ENCODE assay signal across 8 mouse cellular contexts in the genomic region with DNA sequence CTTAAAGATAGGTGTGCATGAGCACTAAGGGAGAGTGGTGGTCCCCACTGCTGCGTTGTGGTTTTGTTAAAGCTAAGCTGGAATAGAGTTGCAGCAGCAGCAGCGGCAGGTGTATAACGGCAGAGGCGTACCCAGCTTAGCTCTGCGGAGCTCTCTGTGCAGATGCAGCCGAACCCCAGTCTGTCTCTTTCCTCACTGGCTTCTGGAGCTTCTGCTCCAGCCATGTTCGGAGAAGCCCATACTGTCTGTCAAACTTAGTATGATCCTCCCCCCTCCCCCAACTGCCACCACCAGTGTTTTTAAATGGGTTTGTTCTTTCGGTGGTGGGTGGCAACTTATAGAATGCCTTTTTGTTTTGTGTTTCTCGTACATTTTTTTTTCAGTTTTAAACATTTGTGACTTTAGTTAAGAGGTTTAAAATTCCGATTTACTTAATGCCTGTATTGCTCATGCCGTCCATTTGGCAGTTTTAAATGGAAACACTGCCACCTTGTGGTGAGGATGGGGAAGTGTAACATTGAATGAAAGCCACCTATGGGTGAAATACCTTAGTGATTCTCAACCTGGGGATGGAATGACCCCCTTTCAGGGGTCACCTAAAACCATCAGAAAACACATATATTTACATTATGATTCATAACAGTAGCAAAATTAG.
DNase-seq lines count a peak whose midpoint lies in the region; ATAC-seq and TF ChIP-seq lines count a peak whose summit lies in the region.

No protein-coding gene starts in this region.

- no peak for ATAC-seq in hindbrain, embryonic 11.5 days (ENCODE audit: low FRiP score)
- ATAC-seq in neutrophil, adult 5-6 weeks (ENCODE audit: extremely low read depth, insufficient number of reproducible peaks, low FRiP score, poor library complexity, severe bottlenecking), result peak; percentile 76

- H3K4me3 ChIP-seq in hindbrain, embryonic 11.5 days (ENCODE audit: low read depth, low read length), result no peak overlapping the region
- no peak overlapping the region for H3K4me3 ChIP-seq in lung, adult 2 months (replicated peaks; ENCODE audit: extremely low read depth, low read depth, low read length)

- no peak overlapping the region for H3K27ac ChIP-seq in hindbrain, embryonic 11.5 days (ENCODE audit: low read depth, low read length)

- H3K9ac ChIP-seq in hindbrain, embryonic 11.5 days (ENCODE audit: low read depth, low read length), result no peak overlapping the region

- H3K4me1 ChIP-seq in hindbrain, embryonic 11.5 days (replicated peaks; ENCODE audit: control insufficient read depth, insufficient read depth, low read length), result no peaks in the 10 kb centered on the region
- H3K4me1 ChIP-seq in lung, adult 2 months (ENCODE audit: control insufficient read depth, insufficient read depth, low read length), result peaks cover 5% of the 10 kb centered on the region; the same call in 1 of the 2 replicates

- intact Hi-C loops in heart, postnatal 25 days (cut with DNase I), result loop anchor here (1.0 to 5.0 kb wide), 3 partner anchors 38 to 141 kb away; no protein-coding TSS in a partner anchor

- peak; percentile 44 to 62 for DNase-seq in heart, adult 18-20 months
- no peak for DNase-seq in heart, postnatal 25 days (ENCODE audit: low spot score)
- peak; percentile 14 to 53 for DNase-seq in CD8-positive naive resting alpha-beta T cell, adult 2 months (ENCODE audit: low read depth in 2 of 2, low spot score in 2 of 2)
- peak; percentile 64 for DNase-seq in embryo, embryonic 11 days
- peak; percentile 74 for DNase-seq in hindbrain, embryonic 11.5 days (ENCODE audit: low spot score)
- DNase-seq in lung, adult 2 months, result no peak
- DNase-seq in layer of hippocampus, adult 8-10 months (ENCODE audit: low spot score in 2 of 2), result no peak

- no peak for TF ChIP-seq POLR2A in lung, adult 2 months (IDR thresholded peaks at IDR 0.05; ENCODE audit: borderline replicate concordance, extremely low read depth, low read depth, low read length)

- no peak overlapping the region for H3K4me2 ChIP-seq in hindbrain, embryonic 11.5 days (replicated peaks; ENCODE audit: low read depth, low read length)

- TF ChIP-seq CTCF in lung, adult 2 months (IDR thresholded peaks at IDR 0.05; ENCODE audit: insufficient read depth, low read length), result peak; percentile 12; the same call in 1 of the 2 replicates

- H3K9me3 ChIP-seq in hindbrain, embryonic 11.5 days (ENCODE audit: control insufficient read depth, low read length), result no peaks in the 10 kb centered on the region

- no peaks in the 10 kb centered on the region for H3K36me3 ChIP-seq in hindbrain, embryonic 11.5 days (ENCODE audit: control insufficient read depth, insufficient read depth, low read length)

- 46% methylated on average over 11 of the region's 11 CpGs for WGBS in hindbrain, embryonic 11.5 days
- 37% methylated on average over 11 of the region's 11 CpGs for WGBS in lung, adult 2 months

- H3K27me3 ChIP-seq in hindbrain, embryonic 11.5 days (ENCODE audit: control insufficient read depth, insufficient read depth, low read length), result no peaks in the 10 kb centered on the region

Comparison
In these comparisons a context has a peak if more than half of its experiments do, and no peak if none do; other contexts are left out.
1. DNase-seq: peak in heart, adult 18-20 months (2 of 2), CD8-positive naive resting alpha-beta T cell, adult 2 months (2 of 2), embryo, embryonic 11 days (single experiment) and hindbrain, embryonic 11.5 days (single experiment); none in heart, postnatal 25 days (single experiment), lung, adult 2 months (single experiment) and layer of hippocampus, adult 8-10 months (0 of 2).